Mouse (Mus musculus) thymus, adult 2 months (tissue): Measurements from ENCODE around the gene Bcam. TPM values are rescaled to one million over a fixed set of nuclear protein-coding genes. Genes with fewer than 3 reads are reported as not detected.
"Not testable (repeated sequence)": the region's sequence is repeated elsewhere in the genome, so short reads cannot be mapped to it uniquely, and the experiment has no call there.

Source experiments
- DNase-seq: peaks from one replicate; pipeline ENCODE4 v3.0.0; 2021
- H3K27ac ChIP-seq: fragments of 200-500 bp; 2 replicates; pipeline ENCODE4 v1.5.1; 2012; ENCODE audit warnings: low read length, control low read depth; ENCODE audit not compliant: control insufficient read depth, insufficient read depth
- H3K27me3 ChIP-seq: fragments of 200-500 bp; 2 replicates; pipeline ENCODE4 v1.6.1; 2012; ENCODE audit warnings: mild to moderate bottlenecking, low read length, moderate library complexity, mixed read lengths; ENCODE audit not compliant: control insufficient read depth, insufficient read depth
- H3K36me3 ChIP-seq: fragments of 200-500 bp; 2 replicates; pipeline ENCODE4 v1.6.1; 2012; ENCODE audit warnings: mild to moderate bottlenecking, low read length, moderate library complexity; ENCODE audit not compliant: control insufficient read depth, insufficient read depth
- H3K4me1 ChIP-seq: fragments of 200-500 bp; replicated peaks from 2 replicates; pipeline ENCODE4 v1.6.1; 2012; ENCODE audit warnings: low read length; ENCODE audit not compliant: control insufficient read depth, insufficient read depth
- H3K4me3 ChIP-seq: fragments of 200-500 bp; 2 replicates; pipeline ENCODE4 v1.5.1; 2012; ENCODE audit warnings: mild to moderate bottlenecking, low read length, control low read depth, moderate library complexity; ENCODE audit not compliant: control insufficient read depth, insufficient read depth
- CTCF ChIP-seq: fragments of 200-500 bp; IDR thresholded peaks from 2 replicates; pipeline ENCODE4 v1.5.1; 2012; ENCODE audit warnings: mild to moderate bottlenecking, control low read depth, low read length, moderate library complexity, borderline replicate concordance; ENCODE audit not compliant: control insufficient read depth, poor library complexity, insufficient read depth; ENCODE audit errors: extremely low read depth
- POLR2A ChIP-seq: fragments of 200-500 bp; IDR thresholded peaks from 2 replicates; pipeline ENCODE4 v1.6.1; 2012; ENCODE audit warnings: mild to moderate bottlenecking, low read length, control low read depth, moderate library complexity; ENCODE audit not compliant: control insufficient read depth, poor library complexity, insufficient read depth; ENCODE audit errors: extremely low read depth
- WGBS: fragments of 180-500 bp; shearing (Covaris S2); methylation state at CpG from one replicate; pipeline ENCODE4 v1.1.7; 2018; 5-methylcytosine and 5-hydroxymethylcytosine counted together
- polyA plus RNA-seq: library from polyadenylated mRNA; depleted of rRNA; stranded (reverse); fragments of >200 nt; gene quantifications from 2 replicates; pipeline ENCODE4 v1.2.3, GENCODE M21; 2012

Gene Bcam
- polyA plus RNA-seq, 1 experiment: 55.5 TPM

DNA sequence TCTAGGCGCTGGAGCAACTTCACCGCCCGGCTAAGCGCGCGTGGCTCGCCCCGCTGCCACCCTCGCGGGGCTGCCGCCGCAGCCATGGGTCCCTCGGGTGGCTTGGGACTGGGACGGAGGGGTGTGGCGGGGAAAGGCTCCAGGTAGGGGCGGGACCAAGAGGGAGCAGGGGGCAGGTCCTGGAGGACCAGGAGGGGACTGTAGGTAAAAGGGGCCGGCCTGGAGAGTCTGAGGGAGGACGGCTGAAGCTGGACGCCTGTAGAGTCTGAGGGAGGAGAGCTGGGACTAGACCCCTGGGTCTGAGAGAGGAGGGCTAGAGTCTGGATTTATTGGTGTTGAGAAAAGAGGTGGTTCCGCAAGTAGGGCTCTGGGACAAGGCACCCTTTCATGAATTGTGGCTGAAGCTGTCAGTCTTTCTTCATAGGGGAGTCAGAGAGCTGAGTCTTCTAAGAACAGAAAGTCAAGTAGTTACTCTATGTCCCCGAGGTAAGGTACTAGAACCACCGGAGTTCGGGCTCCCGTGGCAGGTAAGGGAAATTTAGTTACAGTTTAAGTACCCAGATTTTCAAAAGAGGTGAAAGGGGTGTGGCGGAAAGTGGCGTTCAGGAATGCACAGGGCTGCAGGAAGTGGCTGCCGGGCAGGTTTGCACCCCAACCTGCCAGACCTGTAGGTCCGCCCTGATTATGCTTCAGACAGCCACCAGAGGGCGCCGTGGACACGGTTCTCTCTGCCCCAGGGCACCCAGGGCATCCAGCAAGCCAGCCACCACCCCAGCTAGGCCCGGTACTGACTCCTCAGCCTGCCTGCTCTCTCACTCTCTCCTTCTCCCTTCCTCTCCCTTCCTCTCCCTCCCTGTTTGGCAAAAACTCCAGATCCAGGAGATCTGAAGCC is 26.1 kb upstream of the Bcam start, which contains the start of gene Cblc:
Gene Cblc, minus strand, starts transcription at position 113 of the 892 bp plus-strand sequence.
- Histone ChIP-seq H3K36me3 (no peaks in the 10 kb centered on the region), H3K4me1 (peaks cover 3% of the 10 kb centered on the region; the same call in 1 of the 2 replicates), H3K4me3 (no peak within 1 kb of the TSS), H3K27me3 (no peaks in the 10 kb centered on the region), H3K27ac (no peak within 1 kb of the TSS)
- TF ChIP-seq POLR2A (no peak), CTCF (peak; percentile 95)
- peak; percentile 89 for DNase-seq
- WGBS: 14% methylated on average over 32 of the region's 32 CpGs

- DNase-seq: no peak
- no peak overlapping the region for H3K4me3 ChIP-seq
- TF ChIP-seq CTCF (no peak), POLR2A (no peak)
- no peak overlapping the region for H3K27ac ChIP-seq
- WGBS: 57% methylated on average over 18 of the region's 18 CpGs
- H3K27me3 ChIP-seq: no peaks in the 10 kb centered on the region
- peaks cover 3% of the 10 kb centered on the region; the same call in 1 of the 2 replicates for H3K4me1 ChIP-seq
- H3K36me3 ChIP-seq: no peaks in the 10 kb centered on the region
These were observed 25.4 kb upstream of the Bcam start for GRCm38 (mm10) chr7:19796254-19796653.

DNA sequence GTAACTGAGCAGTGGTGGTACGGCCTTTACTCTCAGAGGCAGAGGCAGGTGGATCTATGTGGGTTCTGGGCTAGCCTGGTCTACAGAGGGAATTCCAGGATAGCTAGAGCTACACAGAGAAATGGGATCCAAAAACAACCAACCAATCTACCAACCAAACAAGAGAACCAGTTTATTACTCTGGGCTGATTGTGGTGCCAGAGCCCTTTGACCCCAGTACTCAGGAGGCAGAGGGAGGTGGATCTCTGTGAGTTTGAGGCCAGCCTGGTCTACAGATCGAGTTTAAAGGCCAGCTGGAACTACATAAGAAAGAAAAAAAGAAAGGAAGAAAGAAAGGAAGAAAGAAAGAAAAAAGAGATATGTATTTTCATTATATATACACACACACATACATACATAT is 24.4 kb upstream of the Bcam start:
- H3K4me3 ChIP-seq: no peak overlapping the region
- H3K36me3 ChIP-seq: no peaks in the 10 kb centered on the region
- WGBS: 84% methylated on average over 2 of the region's 2 CpGs
- DNase-seq: no peak
- no peak for TF ChIP-seq POLR2A
- TF ChIP-seq CTCF: no peak
- no peak overlapping the region for H3K27ac ChIP-seq
- H3K4me1 ChIP-seq: peaks cover 12% of the 10 kb centered on the region
- no peaks in the 10 kb centered on the region for H3K27me3 ChIP-seq

GRCm38 (mm10) chr7:19792701-19793630 is 22.1 kb upstream of the Bcam start:
- Histone ChIP-seq H3K36me3 (no peaks in the 10 kb centered on the region), H3K4me1 (peaks cover 21% of the 10 kb centered on the region), H3K4me3 (no peak overlapping the region), H3K27ac (no peak overlapping the region), H3K27me3 (no peaks in the 10 kb centered on the region)
- WGBS: 81% methylated on average over 19 of the region's 19 CpGs
- no peak for DNase-seq
- TF ChIP-seq CTCF (no peak), POLR2A (no peak)

- H3K4me1 ChIP-seq: peaks cover 21% of the 10 kb centered on the region
- 90% methylated on average over 2 of the region's 2 CpGs for WGBS
- not testable (repeated sequence) for H3K27ac ChIP-seq, DNase-seq, H3K4me3 ChIP-seq, H3K27me3 ChIP-seq, H3K36me3 ChIP-seq
These were observed 20.7 kb upstream of the Bcam start for GRCm38 (mm10) chr7:19791504-19791903.

DNA sequence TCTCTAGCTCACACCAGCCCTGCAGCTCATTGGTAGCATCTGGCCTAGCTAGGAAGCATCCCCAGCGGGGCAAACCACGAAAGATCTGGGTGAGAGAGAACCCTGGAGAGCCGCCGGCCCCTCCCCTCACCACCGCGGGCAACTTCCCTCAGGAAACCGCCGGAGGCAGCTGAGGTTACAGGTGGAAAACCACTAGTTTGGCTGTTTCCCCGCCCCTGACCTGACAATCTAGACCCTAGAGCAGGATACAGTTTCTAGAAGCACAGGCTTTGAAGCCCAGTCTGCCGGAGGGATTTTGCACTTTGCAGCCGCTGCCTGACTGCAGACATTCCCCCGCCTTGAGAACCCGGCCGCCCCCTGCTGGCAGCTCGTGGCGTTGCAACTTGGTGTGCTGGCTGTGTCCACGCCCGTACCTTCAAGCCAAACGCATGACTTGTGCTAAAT is 19.1 kb upstream of the Bcam start:
- TF ChIP-seq POLR2A (no peak), CTCF (peak; percentile 99)
- Histone ChIP-seq H3K4me1 (peaks cover 25% of the 10 kb centered on the region), H3K27ac (no peak overlapping the region), H3K36me3 (no peaks in the 10 kb centered on the region), H3K4me3 (no peak overlapping the region), H3K27me3 (no peaks in the 10 kb centered on the region)
- peak; percentile 93 for DNase-seq
- WGBS: under 1% methylated on average over 19 of the region's 19 CpGs
